Mouse (Mus musculus) testis, postnatal 14 days (tissue): ENCODE measurements around the gene Zfhx2.
A peak's percentile ranks its signal among the peaks of the same experiment; 100 is the strongest.

Source experiments
- DNase-seq: peaks from one replicate; pipeline ENCODE4 v3.0.0; 2021; ENCODE audit warnings: low spot score

Zfhx2 gene

GRCm38 (mm10) chr14:55032695-55033225 lies 59.4 kb downstream of the Zfhx2 start:
- DNase-seq: no peak

- DNase-seq: peak; percentile 34
Observed at GRCm38 (mm10) chr14:55029034-55029698, 63.0 kb downstream of the Zfhx2 start.

- no peak for DNase-seq
Observed at GRCm38 (mm10) chr14:55028333-55028835, 63.7 kb downstream of the Zfhx2 start.

DNA sequence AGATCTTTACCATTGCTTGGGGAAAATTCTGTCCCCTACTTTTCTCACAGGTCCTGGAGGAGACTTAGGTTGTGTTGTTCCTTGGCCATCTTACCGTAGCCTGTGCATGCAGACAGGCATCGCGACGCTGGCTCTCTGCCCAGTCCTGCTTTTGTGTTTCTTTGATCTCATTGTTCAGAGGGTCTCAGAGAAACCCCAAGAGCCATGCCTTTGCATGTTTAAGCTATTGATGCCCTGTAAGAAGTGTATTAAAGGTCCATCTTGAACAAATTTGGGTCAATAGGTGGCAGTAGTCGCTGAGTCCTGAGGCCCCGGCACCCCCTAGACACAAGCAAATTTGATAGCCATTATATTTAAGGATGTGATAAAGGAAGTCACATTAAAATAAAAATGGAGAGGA lies 64.5 kb downstream of the Zfhx2 start:
- no peak for DNase-seq

- no peak for DNase-seq
Observed at GRCm38 (mm10) chr14:55027251-55027650, 64.9 kb downstream of the Zfhx2 start.

- DNase-seq: no peak
Observed at GRCm38 (mm10) chr14:55025527-55025926, 66.6 kb downstream of the Zfhx2 start.

DNA sequence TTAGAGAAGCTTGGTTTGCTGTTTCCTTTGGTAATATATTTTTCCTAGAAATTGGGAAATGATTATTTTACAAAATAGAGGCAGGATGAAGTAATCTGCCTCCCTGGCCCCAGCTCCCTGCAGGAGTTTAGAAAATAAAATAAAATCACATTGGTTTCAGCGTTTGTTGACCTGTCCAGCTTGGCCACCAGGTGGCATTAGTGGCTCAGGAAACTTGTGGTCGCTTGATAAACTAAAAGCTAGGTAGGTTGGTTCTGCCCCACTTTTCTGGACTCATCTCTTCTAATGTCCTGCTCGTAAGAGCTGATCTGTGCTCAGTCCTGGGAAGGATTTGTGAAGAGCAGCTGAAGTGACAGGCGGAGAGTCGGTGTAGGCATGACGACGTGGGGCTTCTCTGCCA lies 67.9 kb downstream of the Zfhx2 start:
- DNase-seq: no peak

DNA sequence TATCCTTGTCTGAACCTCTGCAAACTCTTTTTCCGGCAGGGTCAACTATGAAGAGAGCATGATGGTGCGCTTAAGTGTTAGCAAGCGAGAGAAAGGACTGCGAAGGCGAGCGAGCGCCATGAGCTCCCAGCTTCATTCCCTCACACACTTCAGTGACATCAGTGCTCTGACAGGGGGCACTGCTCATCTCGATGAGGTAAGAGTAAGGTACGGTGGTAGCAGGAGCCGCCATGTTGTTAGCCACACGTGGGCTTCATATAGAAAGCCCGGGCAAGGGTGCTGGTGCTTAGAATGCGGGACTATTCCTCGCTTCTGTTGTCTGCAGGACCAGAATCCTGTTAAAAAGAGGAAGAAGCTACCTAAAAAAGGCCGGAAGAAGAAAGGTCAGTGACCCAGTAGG lies 69.1 kb downstream of the Zfhx2 start:
- DNase-seq: no peak

DNA sequence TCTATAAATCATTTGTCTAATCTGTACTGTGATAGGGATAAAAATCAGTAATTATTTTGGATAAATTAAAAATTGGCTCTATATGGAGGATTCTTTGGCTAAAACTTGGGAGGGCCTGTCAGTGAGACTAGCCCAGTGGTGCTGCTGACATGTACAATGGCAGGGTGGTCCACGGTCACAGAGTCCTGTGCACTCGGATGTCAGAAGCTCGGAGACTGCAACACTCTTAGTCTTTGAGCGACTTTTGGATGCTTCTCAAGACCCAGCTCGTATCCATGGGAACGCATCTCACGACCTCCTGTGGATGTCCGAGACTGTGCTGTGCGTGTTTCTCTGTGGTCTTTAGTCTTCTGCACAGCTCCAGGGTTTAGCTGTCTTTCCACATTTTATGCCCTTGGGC lies 71.7 kb downstream of the Zfhx2 start:
- DNase-seq: no peak

- no peak for DNase-seq
Observed at GRCm38 (mm10) chr14:55016876-55017275, 75.2 kb downstream of the Zfhx2 start.

DNA sequence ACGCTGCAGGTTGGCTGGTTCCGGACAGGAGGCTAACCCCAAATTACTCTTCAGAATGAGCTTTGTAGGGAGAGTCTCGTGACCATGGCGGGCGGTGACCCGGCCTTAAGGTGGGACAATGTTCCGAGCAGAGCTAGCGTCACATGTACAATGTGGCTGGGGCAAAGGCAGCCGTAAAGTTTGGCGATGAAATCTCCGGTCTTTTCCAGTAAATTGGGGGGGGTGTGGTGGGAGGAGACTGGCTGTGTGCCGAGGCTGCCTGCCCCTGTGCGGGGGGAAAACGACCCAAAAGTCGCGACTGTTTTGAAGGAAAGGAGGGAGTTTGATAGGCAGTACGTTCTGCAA lies 76.4 kb downstream of the Zfhx2 start:
- DNase-seq: no peak

GRCm38 (mm10) chr14:55014991-55015766 lies 76.9 kb downstream of the Zfhx2 start, which contains the start of gene Ngdn:
Gene Ngdn, plus strand, starts transcription at chr14:55015454.
- DNase-seq: peak; percentile 98

GRCm38 (mm10) chr14:55014591-55014990 lies 77.5 kb downstream of the Zfhx2 start:
- DNase-seq: no peak

DNA sequence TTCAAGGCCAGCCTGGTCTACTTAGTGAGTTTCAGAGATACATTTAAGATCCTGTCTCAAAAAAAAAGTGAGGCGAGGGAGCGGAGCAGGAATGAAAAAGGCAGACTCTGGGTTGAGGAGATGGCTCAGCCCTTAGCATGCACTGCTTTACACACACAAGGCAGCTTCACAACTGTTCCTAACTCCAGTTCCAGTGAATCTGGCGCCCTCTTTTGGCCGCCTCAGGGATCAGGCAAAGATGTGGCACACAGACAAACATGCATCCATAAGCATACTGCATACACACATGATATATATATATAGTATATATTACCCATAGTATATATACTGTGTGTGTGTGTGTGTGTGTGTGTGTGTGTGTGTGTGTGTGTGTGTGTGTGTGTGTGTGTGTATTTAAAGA lies 81.0 kb downstream of the Zfhx2 start:
- peak; percentile 34 for DNase-seq
